Mouse (Mus musculus) T-helper 1 cell (primary cell): Measurements from ENCODE around the gene Misp.

Experiments
- in situ Hi-C: fragments of 300-600 bp; cut with MboI, MseI; formaldehyde crosslinking; loops from one replicate; pipeline ENCODE4 v1.15.1; 2025; ENCODE audit warnings: high pct_unique_total_duplicates

The Misp gene

DNA sequence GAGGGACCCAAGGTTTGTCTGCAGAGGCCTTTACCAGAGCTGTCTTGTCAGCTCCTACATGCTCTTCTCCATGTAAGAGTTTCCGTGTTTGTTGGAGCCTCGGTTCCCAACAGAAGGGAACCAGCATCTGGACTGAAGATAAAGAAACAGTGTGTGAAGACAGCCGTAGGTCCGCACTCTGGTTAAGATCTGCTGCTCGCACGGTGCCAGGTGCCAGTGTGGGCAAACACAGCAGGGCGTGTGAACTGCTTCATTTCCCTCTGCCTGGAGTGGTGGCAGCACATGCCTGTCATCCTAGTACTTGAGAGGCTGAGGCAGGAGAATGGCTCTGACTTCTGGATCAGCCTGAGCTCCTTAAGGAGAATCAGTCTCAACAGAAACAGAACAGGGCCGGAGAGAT is 51.1 kb downstream of the Misp start:
- in situ Hi-C loops, result no loop called here

DNA sequence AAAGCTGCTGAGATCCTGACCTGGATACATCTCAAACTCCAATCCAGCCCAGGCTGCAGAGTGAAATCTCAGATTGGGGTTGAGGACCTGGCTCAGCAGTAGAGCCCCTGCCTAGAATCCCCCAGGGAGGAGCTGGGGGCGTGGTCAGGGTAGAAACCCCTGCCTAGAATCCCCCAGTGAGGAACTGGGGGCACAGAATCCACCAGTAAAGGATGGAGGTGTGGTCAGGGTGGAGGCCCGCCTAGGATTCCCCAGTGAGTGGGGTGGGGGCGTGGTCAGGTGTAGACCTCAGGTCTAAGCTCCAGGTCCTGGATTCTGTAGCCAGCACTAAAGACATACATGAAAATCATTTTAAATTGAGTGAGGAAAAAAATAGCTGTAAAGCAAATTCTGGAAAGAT is 52.1 kb downstream of the Misp start:
- in situ Hi-C loops, result no loop called here

- in situ Hi-C loops, result no loop called here
These were observed 52.5 kb downstream of the Misp start for GRCm38 (mm10) chr10:79873313-79873712.

GRCm38 (mm10) chr10:79873715-79874289 is 53.0 kb downstream of the Misp start:
- in situ Hi-C loops, result no loop called here

- in situ Hi-C loops, result no loop called here
These were observed 53.6 kb downstream of the Misp start, which contains the start of the genes Prtn3 and Plppr3 for GRCm38 (mm10) chr10:79874290-79874862. Prtn3 (plus strand) TSS chr10:79874476. Plppr3 (minus strand) TSS chr10:79874634.

GRCm38 (mm10) chr10:79877174-79877573 is 56.4 kb downstream of the Misp start:
- in situ Hi-C loops, result no loop called here

GRCm38 (mm10) chr10:79877757-79878156 is 57.0 kb downstream of the Misp start:
- in situ Hi-C loops, result no loop called here

DNA sequence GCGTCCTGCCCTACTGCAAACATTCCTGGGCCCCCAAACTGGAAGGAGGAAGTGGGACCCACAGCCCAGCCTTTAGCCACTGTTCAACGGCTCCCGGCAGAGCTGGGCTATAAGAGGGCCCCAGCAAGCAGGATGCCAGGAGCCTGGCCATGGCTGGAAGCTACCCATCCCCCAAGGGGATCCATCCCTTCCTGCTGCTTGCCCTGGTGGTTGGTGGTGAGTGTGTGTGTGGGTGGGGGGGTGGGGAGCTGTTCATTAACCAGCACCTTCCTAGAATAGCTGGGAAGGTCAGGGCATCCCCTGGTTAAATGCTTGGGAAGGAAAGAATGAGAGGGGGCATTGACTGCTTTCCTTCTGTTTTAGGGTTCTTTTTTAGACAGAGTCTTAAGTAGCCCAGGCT is 58.7 kb downstream of the Misp start:
- in situ Hi-C loops, result no loop called here
